ENCODE assay signal across 13 mouse cellular contexts in the genomic region with DNA sequence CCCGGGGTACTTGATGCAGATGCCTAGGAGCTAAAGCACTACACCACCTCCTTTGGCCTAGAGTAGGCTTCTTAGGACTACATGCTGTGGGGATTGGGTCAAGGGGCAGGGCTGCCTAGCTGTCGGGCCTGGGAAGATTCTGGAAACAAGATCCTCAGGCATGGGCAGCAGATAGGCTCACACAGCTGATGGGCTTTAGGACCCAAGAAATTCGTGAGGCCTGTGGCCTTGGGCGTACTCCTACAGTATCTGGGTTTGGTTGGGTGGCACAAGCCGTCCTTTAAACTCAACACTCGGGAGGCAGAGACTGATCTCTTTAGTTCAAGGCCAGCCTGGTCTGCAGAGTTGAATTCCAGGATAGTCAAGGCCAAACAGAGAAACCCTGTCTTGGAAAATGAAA.
"Had no signal": no experiment of that assay in that cellular context is flagged by ENCODE, and none has a peak within 500 bp of the region (broad histone marks: within the 10 kb centered on the region; RNA-seq: fewer than 3 reads in every experiment).

No protein-coding gene starts in this region.

- H3K4me3 ChIP-seq: kidney, embryonic 15.5 days; limb, embryonic 15.5 days; stomach, embryonic 15.5 days had no signal

- H3K27me3 ChIP-seq: kidney, embryonic 15.5 days; limb, embryonic 15.5 days; stomach, embryonic 15.5 days had no signal

- H3K9me3 ChIP-seq: kidney, embryonic 15.5 days; limb, embryonic 15.5 days; stomach, embryonic 15.5 days had no signal

- H3K27ac ChIP-seq: kidney, embryonic 15.5 days; limb, embryonic 15.5 days; liver, embryonic 14.5 days; stomach, embryonic 15.5 days had no signal

- DNase-seq: kidney, adult 18-20 months; kidney, postnatal 14 days; layer of hippocampus, adult 9-11 months; layer of hippocampus, postnatal 36 days; lung, adult 18-20 months; midbrain, embryonic 14.5 days; right cerebral cortex, postnatal 14 days; thymus, adult 2 months; thymus, postnatal 25 days had no signal

- H3K9ac ChIP-seq: kidney, embryonic 15.5 days; limb, embryonic 15.5 days; liver, embryonic 14.5 days; stomach, embryonic 15.5 days had no signal

- H3K4me2 ChIP-seq: kidney, embryonic 15.5 days; limb, embryonic 15.5 days; stomach, embryonic 15.5 days had no signal
